In the genomic region with DNA sequence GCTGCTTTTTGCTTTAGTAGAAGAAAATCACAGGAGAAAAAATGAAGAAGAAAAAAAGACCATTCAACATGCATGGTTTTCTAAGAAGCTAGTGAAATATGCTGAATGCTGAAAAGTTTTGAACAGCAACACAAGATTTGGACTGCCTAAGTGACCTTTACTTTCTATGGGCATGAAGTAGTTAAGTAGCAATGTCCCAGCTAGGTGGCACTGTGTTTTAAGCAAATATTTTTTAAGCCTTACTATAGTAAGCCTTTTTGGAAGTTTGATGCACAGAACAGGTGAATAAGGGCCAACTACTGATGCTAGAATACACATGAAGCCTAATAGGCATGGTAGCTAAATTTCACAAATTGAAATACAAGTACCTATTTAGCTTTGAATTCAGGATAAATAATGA, we compare ENCODE assay signal across 24 mouse cellular contexts.
DNase-seq lines count a peak whose midpoint lies in the region; ATAC-seq and TF ChIP-seq lines count a peak whose summit lies in the region.
"Had no signal": no experiment of that assay in that cellular context is flagged by ENCODE, and none has a peak within 500 bp of the region (broad histone marks: within the 10 kb centered on the region; RNA-seq: fewer than 3 reads in every experiment).

No protein-coding gene starts in this region.

- no peak overlapping the region for H3K9ac ChIP-seq in kidney, postnatal 0 days (ENCODE audit: low read depth, low read length)
- H3K9ac ChIP-seq in midbrain, postnatal 0 days (replicated peaks; ENCODE audit: low read length, poor library complexity, severe bottlenecking), result no peak overlapping the region
- no peak overlapping the region for H3K9ac ChIP-seq in midbrain, embryonic 13.5 days (replicated peaks)
- H3K9ac ChIP-seq: hindbrain, embryonic 12.5 days; neural tube, embryonic 13.5 days had no signal

- H3K9me3 ChIP-seq in kidney, postnatal 0 days (replicated peaks; ENCODE audit: low read length), result no peaks in the 10 kb centered on the region
- no peaks in the 10 kb centered on the region for H3K9me3 ChIP-seq in midbrain, postnatal 0 days (ENCODE audit: low read length)
- no peaks in the 10 kb centered on the region for H3K9me3 ChIP-seq in midbrain, embryonic 13.5 days
- H3K9me3 ChIP-seq: forebrain, embryonic 10.5 days; hindbrain, embryonic 12.5 days; neural tube, embryonic 13.5 days had no signal

- TF ChIP-seq CTCF in kidney, postnatal 0 days (IDR thresholded peaks at IDR 0.05; ENCODE audit: low read depth), result peak; percentile 55
- no peak for TF ChIP-seq CTCF in kidney, adult 2 months (conservative IDR thresholded peaks at IDR 0.05; ENCODE audit: insufficient read depth, insufficient read length, low read depth, low read length)
- TF ChIP-seq CTCF in midbrain, postnatal 0 days (IDR thresholded peaks at IDR 0.05), result peak; percentile 66

- no peak overlapping the region for H3K27ac ChIP-seq in kidney, postnatal 0 days
- H3K27ac ChIP-seq in kidney, adult 2 months (ENCODE audit: insufficient read depth, low read depth, low read length), result no peak overlapping the region
- no peak overlapping the region for H3K27ac ChIP-seq in midbrain, postnatal 0 days (ENCODE audit: low read depth, low read length)
- H3K27ac ChIP-seq in midbrain, embryonic 13.5 days, result no peak overlapping the region
- H3K27ac ChIP-seq: forebrain, embryonic 10.5 days; hindbrain, embryonic 12.5 days; macrophage; neural tube, embryonic 13.5 days had no signal

- ATAC-seq in frontal cortex, adult (ENCODE audit: low TSS enrichment), result peak; percentile 57; the same call in 1 of the 2 replicates
- no peak for ATAC-seq in kidney, postnatal 0 days (replicated peaks; ENCODE audit: low FRiP score, low read depth)
- no peak for ATAC-seq in midbrain, postnatal 0 days (ENCODE audit: low FRiP score)
- ATAC-seq in midbrain, embryonic 13.5 days, result no peak
- no peak for ATAC-seq in erythroid progenitor cell, adult 5-6 weeks (replicated peaks; ENCODE audit: low FRiP score, poor library complexity, severe bottlenecking)

- H3K4me3 ChIP-seq in kidney, postnatal 0 days (replicated peaks; ENCODE audit: low read depth, low read length), result no peak overlapping the region
- H3K4me3 ChIP-seq in kidney, adult 2 months (ENCODE audit: insufficient read depth, low read depth, low read length), result no peak overlapping the region
- no peak overlapping the region for H3K4me3 ChIP-seq in midbrain, postnatal 0 days (ENCODE audit: low read depth, low read length)
- H3K4me3 ChIP-seq in midbrain, embryonic 13.5 days (replicated peaks), result no peak overlapping the region
- H3K4me3 ChIP-seq: forebrain, embryonic 10.5 days; hindbrain, embryonic 12.5 days; neural tube, embryonic 13.5 days had no signal

- TF ChIP-seq POLR2A in kidney, adult 2 months (IDR thresholded peaks at IDR 0.05; ENCODE audit: low read depth, low read length), result no peak

- no peaks in the 10 kb centered on the region for H3K27me3 ChIP-seq in kidney, postnatal 0 days (ENCODE audit: insufficient read depth, low read length)
- no peaks in the 10 kb centered on the region for H3K27me3 ChIP-seq in kidney, adult 2 months (replicated peaks; ENCODE audit: control insufficient read depth, insufficient read depth, low read length)
- no peaks in the 10 kb centered on the region for H3K27me3 ChIP-seq in midbrain, postnatal 0 days (ENCODE audit: insufficient read depth, low read length)
- no peaks in the 10 kb centered on the region for H3K27me3 ChIP-seq in midbrain, embryonic 13.5 days
- H3K27me3 ChIP-seq: hindbrain, embryonic 12.5 days; neural tube, embryonic 13.5 days had no signal

- no peaks in the 10 kb centered on the region for H3K4me1 ChIP-seq in kidney, postnatal 0 days (replicated peaks; ENCODE audit: insufficient read depth, low read length)
- no peaks in the 10 kb centered on the region for H3K4me1 ChIP-seq in kidney, adult 2 months (ENCODE audit: control insufficient read depth, insufficient read depth, low read length)
- H3K4me1 ChIP-seq in midbrain, postnatal 0 days (ENCODE audit: insufficient read depth, low read length), result no peaks in the 10 kb centered on the region
- H3K4me1 ChIP-seq in midbrain, embryonic 13.5 days (replicated peaks), result no peaks in the 10 kb centered on the region
- H3K4me1 ChIP-seq: forebrain, embryonic 10.5 days; hindbrain, embryonic 12.5 days; neural tube, embryonic 13.5 days had no signal

- no peak for DNase-seq in frontal cortex, postnatal 25 days (ENCODE audit: low spot score in 2 of 2)
- peak; percentile 4 for DNase-seq in kidney, postnatal 0 days (ENCODE audit: low spot score)
- DNase-seq in kidney, adult 2 months, result no peak
- DNase-seq in midbrain, postnatal 0 days (ENCODE audit: low spot score), result peak; percentile 30
- DNase-seq in ovary, postnatal 36 days (ENCODE audit: low spot score), result no peak
- DNase-seq: adrenal gland, adult 2 months; cerebellum, adult 9-11 months; embryo, embryonic 11 days; gastrocnemius, postnatal 25 days; heart, postnatal 14 days; liver; lung, adult 18-20 months; right cerebral cortex, postnatal 14 days; spleen, adult 18-20 months; thymus, adult 18-20 months had no signal

- H3K36me3 ChIP-seq in kidney, postnatal 0 days (ENCODE audit: insufficient read depth, low read length), result no peaks in the 10 kb centered on the region
- H3K36me3 ChIP-seq in kidney, adult 2 months (ENCODE audit: control insufficient read depth, insufficient read depth, low read length), result no peaks in the 10 kb centered on the region
- H3K36me3 ChIP-seq in midbrain, postnatal 0 days (ENCODE audit: insufficient read depth, low read length), result no peaks in the 10 kb centered on the region
- H3K36me3 ChIP-seq in midbrain, embryonic 13.5 days, result no peaks in the 10 kb centered on the region
- H3K36me3 ChIP-seq: forebrain, embryonic 10.5 days; hindbrain, embryonic 12.5 days; neural tube, embryonic 13.5 days had no signal

- H3K4me2 ChIP-seq in kidney, postnatal 0 days (ENCODE audit: low read length), result no peak overlapping the region
- no peak overlapping the region for H3K4me2 ChIP-seq in midbrain, postnatal 0 days (ENCODE audit: low read depth, low read length, poor library complexity, severe bottlenecking)
- no peak overlapping the region for H3K4me2 ChIP-seq in midbrain, embryonic 13.5 days (replicated peaks)
- H3K4me2 ChIP-seq: heart, embryonic 11.5 days; hindbrain, embryonic 12.5 days; midbrain, embryonic 11.5 days; neural tube, embryonic 13.5 days had no signal

Comparison
In these comparisons a context has a peak if more than half of its experiments do, and no peak if none do; other contexts are left out.
1. DNase-seq: peak in kidney, postnatal 0 days (single experiment) and midbrain, postnatal 0 days (single experiment); none in frontal cortex, postnatal 25 days (0 of 2), kidney, adult 2 months (single experiment) and ovary, postnatal 36 days (single experiment).